Mouse (Mus musculus) neural tube, embryonic 11.5 days (tissue): Measurements from ENCODE around the gene Tedc2. TPM values are rescaled to one million over a fixed set of nuclear protein-coding genes. Genes with fewer than 3 reads are reported as not detected.
A peak's percentile ranks its signal among the peaks of the same experiment; 100 is the strongest.

ENCODE experiments used
- ATAC-seq: fragments of 200-750 bp; cut with Nextera tagmentation; 2 replicates; pipeline ENCODE4 v1.8.0; 2017; ENCODE audit warnings: moderate number of reproducible peaks, mild to moderate bottlenecking, moderate TSS enrichment, moderate library complexity; ENCODE audit not compliant: insufficient read depth, low FRiP score, low TSS enrichment
- DNase-seq: peaks from one replicate; pipeline ENCODE4 v3.0.0-alpha.2; 2015; ENCODE audit warnings: low spot score
- H3K27ac ChIP-seq: fragments of 300-500 bp; sonication (generic); 2 replicates; pipeline ENCODE4 v1.5.1; 2014; ENCODE audit warnings: low read depth, mild to moderate bottlenecking, low read length
- H3K27me3 ChIP-seq: fragments of 300-500 bp; sonication (generic); 2 replicates; pipeline ENCODE4 v1.6.1; 2014; ENCODE audit warnings: mild to moderate bottlenecking, low read length, mixed read lengths; ENCODE audit not compliant: control insufficient read depth, insufficient read depth
- H3K36me3 ChIP-seq: fragments of 300-500 bp; sonication (generic); 2 replicates; pipeline ENCODE4 v1.6.1; 2014; ENCODE audit warnings: mild to moderate bottlenecking, low read length, moderate library complexity, mixed read lengths; ENCODE audit not compliant: control insufficient read depth, insufficient read depth
- H3K4me1 ChIP-seq: fragments of 300-500 bp; sonication (generic); 2 replicates; pipeline ENCODE4 v1.6.1; 2014; ENCODE audit warnings: low read length, mixed read lengths; ENCODE audit not compliant: control insufficient read depth, insufficient read depth
- H3K4me2 ChIP-seq: fragments of 300-500 bp; sonication (generic); 2 replicates; pipeline ENCODE4 v1.6.1; 2014; ENCODE audit warnings: low read depth, mild to moderate bottlenecking, moderate library complexity
- H3K4me3 ChIP-seq: fragments of 300-500 bp; sonication (generic); 2 replicates; pipeline ENCODE4 v1.5.1; 2014; ENCODE audit warnings: low read depth, low read length
- H3K9ac ChIP-seq: fragments of 300-500 bp; sonication (generic); 2 replicates; pipeline ENCODE4 v1.6.1; 2014; ENCODE audit warnings: mild to moderate bottlenecking, low read length
- H3K9me3 ChIP-seq: fragments of 300-500 bp; sonication (generic); 2 replicates; pipeline ENCODE4 v1.6.1; 2016; ENCODE audit warnings: low read length; ENCODE audit not compliant: control insufficient read depth
- WGBS: fragments of 180-500 bp; shearing (Covaris S2); extraction: QIAGEN DNeasy Blood & Tissue Kit; methylation state at CpG from one replicate; pipeline ENCODE4 v1.1.7; 2014; 5-methylcytosine and 5-hydroxymethylcytosine counted together
- polyA plus RNA-seq: library from polyadenylated mRNA; unstranded; fragments of >200 nt; fragmentation: Nextera tagmentation; extraction: Ambion mirVana; gene quantifications from 2 replicates; pipeline ENCODE4 v1.2.1, GENCODE M21; 2014

The Tedc2 gene
- polyA plus RNA-seq, 1 experiment from 2014 or later = 18.3 TPM

GRCm38 (mm10) chr17:24250988-24251319 lies 30.3 kb upstream of the Tedc2 start:
- DNase-seq = no peak
- WGBS = under 1% methylated on average over 32 of the region's 32 CpGs
- Histone ChIP-seq H3K27ac (peak overlapping the region; percentile 53; the same call in 1 of the 2 replicates), H3K4me3 (peak overlapping the region; percentile 77), H3K4me1 (peaks cover 12% of the 10 kb centered on the region; the same call in 1 of the 2 replicates), H3K9ac (peak overlapping the region; percentile 89), H3K27me3 (no peaks in the 10 kb centered on the region), H3K36me3 (peaks cover 11% of the 10 kb centered on the region), H3K9me3 (no peaks in the 10 kb centered on the region), H3K4me2 (peak overlapping the region; percentile 62)
- no peak for ATAC-seq

- no peak for ATAC-seq
- peaks cover 28% of the 10 kb centered on the region for H3K36me3 ChIP-seq
- no peak for DNase-seq
- no peak overlapping the region for H3K27ac ChIP-seq
- no peaks in the 10 kb centered on the region for H3K9me3 ChIP-seq
- H3K4me3 ChIP-seq = no peak overlapping the region
- peaks cover 12% of the 10 kb centered on the region; the same call in 1 of the 2 replicates for H3K4me1 ChIP-seq
- no peaks in the 10 kb centered on the region for H3K27me3 ChIP-seq
- no peak overlapping the region for H3K9ac ChIP-seq
- no peak overlapping the region for H3K4me2 ChIP-seq
- 97% methylated on average over 2 of the region's 2 CpGs for WGBS
Observed at GRCm38 (mm10) chr17:24248641-24249040, 28.0 kb upstream of the Tedc2 start.

GRCm38 (mm10) chr17:24244061-24244460 lies 23.4 kb upstream of the Tedc2 start:
- Histone ChIP-seq H3K9me3 (no peaks in the 10 kb centered on the region), H3K36me3 (peaks cover 45% of the 10 kb centered on the region), H3K4me2 (no peak overlapping the region), H3K9ac (no peak overlapping the region), H3K4me3 (no peak overlapping the region), H3K27ac (no peak overlapping the region), H3K27me3 (no peaks in the 10 kb centered on the region), H3K4me1 (no peaks in the 10 kb centered on the region)
- WGBS = 96% methylated on average over 8 of the region's 8 CpGs
- ATAC-seq = no peak
- DNase-seq = no peak

- Histone ChIP-seq H3K36me3 (peaks cover 41% of the 10 kb centered on the region), H3K27me3 (no peaks in the 10 kb centered on the region), H3K4me2 (no peak overlapping the region), H3K27ac (no peak overlapping the region), H3K9me3 (no peaks in the 10 kb centered on the region), H3K4me1 (no peaks in the 10 kb centered on the region), H3K4me3 (no peak overlapping the region), H3K9ac (no peak overlapping the region)
- ATAC-seq (no peak), DNase-seq (peak; percentile 35)
- 84% methylated on average over 4 of the region's 4 CpGs for WGBS
Observed at GRCm38 (mm10) chr17:24243311-24243969, 22.8 kb upstream of the Tedc2 start.

GRCm38 (mm10) chr17:24236921-24237320 lies 16.3 kb upstream of the Tedc2 start:
- ATAC-seq = no peak
- peaks cover 43% of the 10 kb centered on the region for H3K36me3 ChIP-seq
- H3K27ac ChIP-seq = no peak overlapping the region
- H3K9ac ChIP-seq = no peak overlapping the region
- no peak overlapping the region for H3K4me2 ChIP-seq
- H3K27me3 ChIP-seq = no peaks in the 10 kb centered on the region
- no peaks in the 10 kb centered on the region for H3K9me3 ChIP-seq
- WGBS = 95% methylated on average over 7 of the region's 7 CpGs
- H3K4me3 ChIP-seq = no peak overlapping the region
- no peak for DNase-seq
- no peaks in the 10 kb centered on the region for H3K4me1 ChIP-seq

GRCm38 (mm10) chr17:24236479-24236878 lies 15.8 kb upstream of the Tedc2 start:
- Histone ChIP-seq H3K4me2 (no peak overlapping the region), H3K4me3 (no peak overlapping the region), H3K4me1 (no peaks in the 10 kb centered on the region), H3K27ac (no peak overlapping the region), H3K36me3 (peaks cover 43% of the 10 kb centered on the region), H3K9ac (no peak overlapping the region), H3K27me3 (no peaks in the 10 kb centered on the region), H3K9me3 (no peaks in the 10 kb centered on the region)
- ATAC-seq = no peak
- no peak for DNase-seq
- WGBS = 98% methylated on average over 1 of the region's 1 CpGs

GRCm38 (mm10) chr17:24227941-24228340 lies 7.3 kb upstream of the Tedc2 start:
- Histone ChIP-seq H3K4me2 (no peak overlapping the region), H3K36me3 (peaks cover 44% of the 10 kb centered on the region), H3K9ac (no peak overlapping the region), H3K27me3 (no peaks in the 10 kb centered on the region), H3K4me1 (no peaks in the 10 kb centered on the region), H3K27ac (no peak overlapping the region), H3K4me3 (no peak overlapping the region), H3K9me3 (no peaks in the 10 kb centered on the region)
- DNase-seq (no peak), ATAC-seq (no peak)
- 94% methylated on average over 7 of the region's 7 CpGs for WGBS

- Histone ChIP-seq H3K4me3 (no peak overlapping the region), H3K27ac (no peak overlapping the region), H3K9ac (no peak overlapping the region), H3K9me3 (no peaks in the 10 kb centered on the region), H3K36me3 (peaks cover 42% of the 10 kb centered on the region), H3K4me2 (no peak overlapping the region), H3K27me3 (no peaks in the 10 kb centered on the region), H3K4me1 (no peaks in the 10 kb centered on the region)
- DNase-seq = no peak
- no peak for ATAC-seq
- 95% methylated on average over 8 of the region's 8 CpGs for WGBS
Observed at GRCm38 (mm10) chr17:24226721-24227120, 6.1 kb upstream of the Tedc2 start.

- no peak overlapping the region for H3K4me2 ChIP-seq
- no peaks in the 10 kb centered on the region for H3K9me3 ChIP-seq
- H3K9ac ChIP-seq = no peak overlapping the region
- ATAC-seq (no peak), DNase-seq (no peak)
- WGBS = 93% methylated on average over 5 of the region's 5 CpGs
- H3K27me3 ChIP-seq = no peaks in the 10 kb centered on the region
- peaks cover 4% of the 10 kb centered on the region; the same call in 1 of the 2 replicates for H3K4me1 ChIP-seq
- no peak overlapping the region for H3K4me3 ChIP-seq
- H3K27ac ChIP-seq = no peak overlapping the region
- peaks cover 38% of the 10 kb centered on the region for H3K36me3 ChIP-seq
Observed at GRCm38 (mm10) chr17:24225851-24226250, 5.2 kb upstream of the Tedc2 start.
